Mouse (Mus musculus): ENCODE measurements around the gene Ints14. TPM values are rescaled to one million over a fixed set of nuclear protein-coding genes. Genes with fewer than 3 reads are reported as not detected.
"Not testable (repeated sequence)": the region's sequence is repeated elsewhere in the genome, so short reads cannot be mapped to it uniquely, and the experiment has no call there.

Gene Ints14
- total RNA-seq, 2 experiments from 2014 or later = 22.4 to 23.7 TPM

- no peak for DNase-seq (ENCODE audit: low spot score in 2 of 2)
- intact Hi-C loops (cut with DNase I) = no loop called here
Observed at GRCm38 (mm10) chr9:64947483-64948095, 13.1 kb upstream of the Ints14 start.

GRCm38 (mm10) chr9:64951161-64951657 is 9.5 kb upstream of the Ints14 start, which contains the start of gene Slc24a1:
Gene Slc24a1, minus strand, starts transcription at chr9:64951607.
- intact Hi-C loops (cut with DNase I) = no loop called here
- DNase-seq (ENCODE audit: low spot score in 2 of 2) = no peak

GRCm38 (mm10) chr9:64952055-64952454 is 8.7 kb upstream of the Ints14 start:
- intact Hi-C loops (cut with DNase I) = no loop called here
- DNase-seq (ENCODE audit: low spot score in 2 of 2) = no peak

GRCm38 (mm10) chr9:64953190-64953589 is 7.5 kb upstream of the Ints14 start:
- intact Hi-C loops (cut with DNase I) = no loop called here
- DNase-seq (ENCODE audit: low spot score in 2 of 2) = no peak

GRCm38 (mm10) chr9:64956337-64956736 is 4.4 kb upstream of the Ints14 start:
- intact Hi-C loops (cut with DNase I) = no loop called here

GRCm38 (mm10) chr9:64957276-64957675 is 3.4 kb upstream of the Ints14 start:
- intact Hi-C loops (cut with DNase I) = no loop called here

More at GRCm38 (mm10) chr9:64956337-64956736, 4.4 kb upstream of the Ints14 start:
- peak in 1 of 2 experiments; percentile 28 for DNase-seq (ENCODE audit: low spot score in 2 of 2)

GRCm38 (mm10) chr9:64960978-64961320 is 244 bp downstream of the Ints14 start:
- no peak for DNase-seq (ENCODE audit: low spot score in 2 of 2)
- intact Hi-C loops (cut with DNase I) = loop anchor here (2.0 to 5.0 kb wide), 4 partner anchors 58 to 679 kb away; partner anchors contain the start of genes Dis3l and Tipin

More at GRCm38 (mm10) chr9:64957276-64957675, 3.4 kb upstream of the Ints14 start:
- no peak for DNase-seq (ENCODE audit: low spot score in 2 of 2)

- intact Hi-C loops (cut with DNase I) = no loop called here
- no peak for DNase-seq (ENCODE audit: low spot score in 2 of 2)
Observed at GRCm38 (mm10) chr9:64980548-64980947, 19.8 kb downstream of the Ints14 start.

- no peak for DNase-seq (ENCODE audit: low spot score in 2 of 2)
Observed at GRCm38 (mm10) chr9:64981904-64982303, 21.2 kb downstream of the Ints14 start.

GRCm38 (mm10) chr9:64985037-64985794 is 24.5 kb downstream of the Ints14 start:
- intact Hi-C loops (cut with DNase I) = no loop called here
- peak in 1 of 2 experiments; percentile 31 for DNase-seq (ENCODE audit: low spot score in 2 of 2)

More at GRCm38 (mm10) chr9:64981904-64982303, 21.2 kb downstream of the Ints14 start:
- intact Hi-C loops (cut with DNase I) = no loop called here

- intact Hi-C loops (cut with DNase I) = no loop called here
- DNase-seq (ENCODE audit: low spot score in 2 of 2) = peak; percentile 17 to 26
Observed at GRCm38 (mm10) chr9:64985807-64986206, 25.1 kb downstream of the Ints14 start.

GRCm38 (mm10) chr9:64987651-64988050 is 26.9 kb downstream of the Ints14 start:
- intact Hi-C loops (cut with DNase I) = no loop called here
- no peak for DNase-seq (ENCODE audit: low spot score in 2 of 2)

- DNase-seq (ENCODE audit: low spot score in 2 of 2) = no peak
- intact Hi-C loops (cut with DNase I) = no loop called here
Observed at GRCm38 (mm10) chr9:64988443-64988842, 27.7 kb downstream of the Ints14 start.

- peak in 1 of 2 experiments; percentile 49 for DNase-seq (ENCODE audit: low spot score in 2 of 2)
- intact Hi-C loops (cut with DNase I) = no loop called here
Observed at GRCm38 (mm10) chr9:64990291-64990690, 29.6 kb downstream of the Ints14 start.

- intact Hi-C loops (cut with DNase I); DNase-seq (ENCODE audit: low spot score in 2 of 2): not testable (repeated sequence)
Observed at GRCm38 (mm10) chr9:64995464-64995863, 34.8 kb downstream of the Ints14 start.

GRCm38 (mm10) chr9:65001481-65001880 is 40.8 kb downstream of the Ints14 start:
- no peak for DNase-seq (ENCODE audit: low spot score in 2 of 2)
- intact Hi-C loops (cut with DNase I) = no loop called here

GRCm38 (mm10) chr9:65005737-65006136 is 45.0 kb downstream of the Ints14 start:
- intact Hi-C loops (cut with DNase I) = no loop called here
- DNase-seq (ENCODE audit: low spot score in 2 of 2) = peak in 1 of 2 experiments; percentile 62

GRCm38 (mm10) chr9:65010632-65011031 is 49.9 kb downstream of the Ints14 start:
- DNase-seq (ENCODE audit: low spot score in 2 of 2) = no peak
- intact Hi-C loops (cut with DNase I) = no loop called here

GRCm38 (mm10) chr9:65011304-65011703 is 50.6 kb downstream of the Ints14 start:
- intact Hi-C loops (cut with DNase I) = no loop called here
- DNase-seq (ENCODE audit: low spot score in 2 of 2) = no peak

GRCm38 (mm10) chr9:65015461-65016222 is 54.9 kb downstream of the Ints14 start:
- no peak for DNase-seq (ENCODE audit: low spot score in 2 of 2)
- intact Hi-C loops (cut with DNase I) = no loop called here

Measured in left cerebral cortex, postnatal 25 days (tissue).